Mouse (Mus musculus): ENCODE results near the gene Macrod1.

GRCm38 (mm10) chr19:7078271-7078670 is 21.7 kb downstream of the Macrod1 start:
- TF ChIP-seq CTCF (IDR thresholded peaks at IDR 0.05; ENCODE audit: control insufficient read depth, insufficient read depth, low read length) (no peak), POLR2A (IDR thresholded peaks at IDR 0.05; ENCODE audit: borderline replicate concordance, control insufficient read depth, low read depth, low read length) (no peak)
